In the genomic region with DNA sequence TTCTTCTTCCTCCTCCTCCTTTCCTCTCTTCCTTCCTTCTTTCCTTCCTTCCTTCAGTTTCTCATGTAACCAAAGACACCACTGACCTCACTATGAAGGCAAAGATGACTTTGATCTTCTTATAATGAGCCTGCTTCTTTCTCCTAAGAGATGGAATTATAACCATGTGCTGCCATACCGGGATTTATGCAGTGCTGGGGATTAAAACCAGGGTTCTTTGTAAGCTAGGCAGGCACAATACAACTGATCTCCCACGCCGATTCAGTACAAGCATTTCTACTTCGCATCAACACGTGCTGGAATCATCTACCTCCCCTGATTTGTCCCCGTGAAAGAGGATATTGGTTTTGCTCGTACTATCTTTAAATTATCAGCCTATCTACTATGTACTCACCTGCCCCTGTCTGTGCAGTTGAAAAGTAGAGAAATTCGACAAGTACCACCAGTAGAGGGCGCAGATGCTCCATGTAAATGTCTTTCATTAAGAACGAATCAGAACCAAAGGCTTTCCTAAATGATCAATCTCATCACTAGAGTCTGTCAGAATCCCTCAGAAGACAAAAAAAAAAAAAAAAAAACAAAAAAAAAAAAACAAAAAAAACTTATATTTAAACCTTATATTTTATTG, we compare ENCODE assay signal across 9 mouse cellular contexts.
A peak's percentile ranks its signal among the peaks of the same experiment; 100 is the strongest.
DNase-seq lines count a peak whose midpoint lies in the region; ATAC-seq and TF ChIP-seq lines count a peak whose summit lies in the region.
"Had no signal": no experiment of that assay in that cellular context is flagged by ENCODE, and none has a peak within 500 bp of the region (broad histone marks: within the 10 kb centered on the region; RNA-seq: fewer than 3 reads in every experiment).

No protein-coding gene starts in this region.

- H3K9ac ChIP-seq in forebrain, embryonic 15.5 days (replicated peaks) = 0 out of 2 replicates have a peak overlapping the region, but pooled peaks have one; percentile 23
- H3K9ac ChIP-seq in intestine, postnatal 0 days (ENCODE audit: low read depth, low read length) = no peak overlapping the region
- H3K9ac ChIP-seq: embryonic facial prominence, embryonic 13.5 days had no signal

- H3K36me3 ChIP-seq in forebrain, embryonic 15.5 days = no peaks in the 10 kb centered on the region
- H3K36me3 ChIP-seq in intestine, postnatal 0 days (ENCODE audit: control insufficient read depth, insufficient read depth) = no peaks in the 10 kb centered on the region
- no peaks in the 10 kb centered on the region for H3K36me3 ChIP-seq in thymus, adult 2 months (ENCODE audit: control insufficient read depth, insufficient read depth, low read length)
- H3K36me3 ChIP-seq: embryonic facial prominence, embryonic 13.5 days had no signal

- intact Hi-C loops in left cerebral cortex, postnatal 36 days (cut with DNase I) = loop anchor here (2.0 to 10.0 kb wide), 3 partner anchors 1211 to 1611 kb away; partner anchors contain the start of genes 4930412O13Rik and 9230102O04Rik

- peak; percentile 82 for ATAC-seq in forebrain, embryonic 15.5 days (replicated peaks)
- ATAC-seq in intestine, postnatal 0 days = no peak

- no peak overlapping the region for H3K4me2 ChIP-seq in forebrain, embryonic 15.5 days (replicated peaks)
- no peak overlapping the region for H3K4me2 ChIP-seq in intestine, postnatal 0 days (replicated peaks; ENCODE audit: low read depth)
- H3K4me2 ChIP-seq: embryonic facial prominence, embryonic 13.5 days had no signal

- H3K9me3 ChIP-seq in forebrain, embryonic 15.5 days = no peaks in the 10 kb centered on the region
- no peaks in the 10 kb centered on the region for H3K9me3 ChIP-seq in intestine, postnatal 0 days (ENCODE audit: control insufficient read depth)
- H3K9me3 ChIP-seq: embryonic facial prominence, embryonic 13.5 days had no signal

- peak; percentile 77 for TF ChIP-seq CTCF in intestine, postnatal 0 days (IDR thresholded peaks at IDR 0.05; ENCODE audit: low read depth)
- TF ChIP-seq CTCF in thymus, adult 2 months (IDR thresholded peaks at IDR 0.05; ENCODE audit: borderline replicate concordance, control insufficient read depth, extremely low read depth, insufficient read depth, low read length, poor library complexity) = no peak

- no peaks in the 10 kb centered on the region for H3K27me3 ChIP-seq in forebrain, embryonic 15.5 days
- H3K27me3 ChIP-seq in intestine, postnatal 0 days (replicated peaks; ENCODE audit: control insufficient read depth, insufficient read depth, low read length) = no peaks in the 10 kb centered on the region
- no peaks in the 10 kb centered on the region for H3K27me3 ChIP-seq in thymus, adult 2 months (ENCODE audit: control insufficient read depth, insufficient read depth, low read length)

- WGBS in forebrain, embryonic 15.5 days = 13% methylated on average over 10 of the region's 10 CpGs
- WGBS in intestine, postnatal 0 days = 11% methylated on average over 10 of the region's 10 CpGs
- 19% methylated on average over 10 of the region's 10 CpGs for WGBS in thymus, adult 2 months

- DNase-seq in testis, postnatal 10 days (ENCODE audit: low spot score) = peak; percentile 79
- DNase-seq in testis, postnatal 14 days (ENCODE audit: low spot score) = no peak
- DNase-seq in c-Kit-positive CD71-positive TER-119-positive erythroid progenitor cells, embryonic 14.5 days (ENCODE audit: low spot score) = peak; percentile 28
- peak; percentile 33 to 65 for DNase-seq in left cerebral cortex, postnatal 36 days (ENCODE audit: low spot score in 2 of 2)
- DNase-seq in naive thymus-derived CD4-positive, alpha-beta T cell, adult 2 months (ENCODE audit: low read depth) = peak; percentile 77
- peak; percentile 54 for DNase-seq in thymus, adult 2 months

- no peak for TF ChIP-seq POLR2A in thymus, adult 2 months (IDR thresholded peaks at IDR 0.05; ENCODE audit: control insufficient read depth, extremely low read depth, insufficient read depth, low read length, poor library complexity)

- H3K4me3 ChIP-seq in forebrain, embryonic 15.5 days = no peak overlapping the region
- no peak overlapping the region for H3K4me3 ChIP-seq in intestine, postnatal 0 days (ENCODE audit: low read depth, low read length)
- no peak overlapping the region for H3K4me3 ChIP-seq in thymus, adult 2 months (ENCODE audit: control insufficient read depth, insufficient read depth, low read length)
- H3K4me3 ChIP-seq: embryonic facial prominence, embryonic 13.5 days had no signal

- H3K4me1 ChIP-seq in forebrain, embryonic 15.5 days = no peaks in the 10 kb centered on the region
- no peaks in the 10 kb centered on the region for H3K4me1 ChIP-seq in intestine, postnatal 0 days (replicated peaks; ENCODE audit: control insufficient read depth, insufficient read depth, low read length)
- H3K4me1 ChIP-seq in thymus, adult 2 months (replicated peaks; ENCODE audit: control insufficient read depth, insufficient read depth, low read length) = no peaks in the 10 kb centered on the region
- H3K4me1 ChIP-seq: embryonic facial prominence, embryonic 13.5 days had no signal

- H3K27ac ChIP-seq in forebrain, embryonic 15.5 days (replicated peaks) = no peak overlapping the region
- H3K27ac ChIP-seq in intestine, postnatal 0 days (ENCODE audit: low read depth, low read length) = no peak overlapping the region
- no peak overlapping the region for H3K27ac ChIP-seq in thymus, adult 2 months (ENCODE audit: control insufficient read depth, insufficient read depth, low read length)
- H3K27ac ChIP-seq: embryonic facial prominence, embryonic 13.5 days had no signal
